Mouse (Mus musculus) stomach, postnatal 0 days (tissue): ENCODE results near the gene Dnaja3.

Source experiments
- CTCF ChIP-seq: IDR thresholded peaks from 2 replicates; pipeline ENCODE4 v1.5.1; 2016; ENCODE audit warnings: antibody characterized with exemption, low read depth, mild to moderate bottlenecking, moderate library complexity
- EP300 ChIP-seq: optimal IDR thresholded peaks from 2 replicates; pipeline ENCODE3; 2016; ENCODE audit warnings: antibody characterized with exemption

DNA sequence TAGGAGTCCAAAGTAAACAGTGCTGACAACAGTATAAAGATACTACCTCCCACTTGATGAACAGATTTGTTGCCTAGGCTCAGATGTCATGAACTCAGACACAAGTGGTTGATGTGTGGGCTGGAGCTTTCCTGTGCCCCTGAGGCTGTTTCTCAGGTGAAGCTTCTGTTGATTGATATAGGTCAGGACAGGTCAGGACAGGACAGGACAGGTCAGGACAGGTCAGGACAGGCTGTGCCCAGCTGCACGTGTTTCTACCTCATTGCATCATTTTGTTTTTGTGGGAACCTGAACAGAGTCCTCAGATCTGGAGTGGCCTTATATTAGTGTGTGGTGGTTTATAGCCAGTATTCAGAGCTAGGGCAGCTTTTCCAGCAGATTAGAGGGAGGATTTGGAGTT lies 62.9 kb downstream of the Dnaja3 start:
- TF ChIP-seq CTCF = no peak
- no peak for TF ChIP-seq EP300
